Mouse (Mus musculus): ENCODE measurements around the gene Ddx21. TPM values are rescaled to one million over a fixed set of nuclear protein-coding genes. Genes with fewer than 3 reads are reported as not detected.
"Not testable (repeated sequence)": the region's sequence is repeated elsewhere in the genome, so short reads cannot be mapped to it uniquely, and the experiment has no call there.

Gene Ddx21
- total RNA-seq (2021), result 10 to 100 TPM; 43.8 to 46.1 TPM

DNA sequence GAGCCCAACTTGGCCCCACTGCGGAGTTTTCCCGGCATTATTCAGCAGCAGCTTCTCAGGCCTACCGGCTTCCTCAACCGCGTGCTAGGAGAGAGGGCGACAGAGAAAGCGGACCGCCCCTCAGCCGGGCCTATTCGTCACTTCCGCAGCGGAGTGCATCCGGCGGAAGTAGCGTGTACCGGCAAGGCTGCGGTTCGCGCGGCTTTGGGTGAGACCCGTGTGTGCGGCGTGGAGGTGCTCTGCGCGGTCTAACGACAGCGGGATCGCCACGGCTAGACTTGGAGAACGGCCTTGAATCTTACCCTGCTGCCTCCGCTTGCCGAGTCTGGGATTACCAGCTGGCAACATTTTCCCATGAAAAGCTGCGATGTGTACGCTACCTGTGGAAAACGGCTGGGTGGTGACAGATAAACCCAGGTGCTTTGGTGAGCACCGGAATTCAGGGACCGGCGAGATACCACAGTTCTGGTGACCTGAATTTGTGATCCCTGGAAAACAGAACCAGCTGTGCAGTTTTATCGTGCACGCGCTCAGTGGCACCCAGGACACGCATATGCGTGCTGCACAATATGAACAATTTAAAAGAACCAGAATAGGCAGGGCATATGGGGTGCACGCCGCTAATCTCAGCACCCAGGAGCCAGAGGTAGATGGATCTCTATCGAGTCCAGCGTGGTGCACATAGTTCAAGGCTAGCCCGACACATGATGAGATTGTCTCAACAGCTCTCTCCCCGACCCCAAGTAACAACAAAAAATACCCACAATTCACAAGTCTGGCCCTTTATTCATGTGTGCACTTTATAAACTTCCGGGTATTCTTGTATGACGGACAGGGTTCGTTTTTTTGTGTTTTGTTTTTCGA is at the start of gene Ddx21:
Gene Ddx21, minus strand, starts transcription at position 105 of the 864 bp plus-strand sequence.
- DNase-seq, result peak; percentile 91

DNA sequence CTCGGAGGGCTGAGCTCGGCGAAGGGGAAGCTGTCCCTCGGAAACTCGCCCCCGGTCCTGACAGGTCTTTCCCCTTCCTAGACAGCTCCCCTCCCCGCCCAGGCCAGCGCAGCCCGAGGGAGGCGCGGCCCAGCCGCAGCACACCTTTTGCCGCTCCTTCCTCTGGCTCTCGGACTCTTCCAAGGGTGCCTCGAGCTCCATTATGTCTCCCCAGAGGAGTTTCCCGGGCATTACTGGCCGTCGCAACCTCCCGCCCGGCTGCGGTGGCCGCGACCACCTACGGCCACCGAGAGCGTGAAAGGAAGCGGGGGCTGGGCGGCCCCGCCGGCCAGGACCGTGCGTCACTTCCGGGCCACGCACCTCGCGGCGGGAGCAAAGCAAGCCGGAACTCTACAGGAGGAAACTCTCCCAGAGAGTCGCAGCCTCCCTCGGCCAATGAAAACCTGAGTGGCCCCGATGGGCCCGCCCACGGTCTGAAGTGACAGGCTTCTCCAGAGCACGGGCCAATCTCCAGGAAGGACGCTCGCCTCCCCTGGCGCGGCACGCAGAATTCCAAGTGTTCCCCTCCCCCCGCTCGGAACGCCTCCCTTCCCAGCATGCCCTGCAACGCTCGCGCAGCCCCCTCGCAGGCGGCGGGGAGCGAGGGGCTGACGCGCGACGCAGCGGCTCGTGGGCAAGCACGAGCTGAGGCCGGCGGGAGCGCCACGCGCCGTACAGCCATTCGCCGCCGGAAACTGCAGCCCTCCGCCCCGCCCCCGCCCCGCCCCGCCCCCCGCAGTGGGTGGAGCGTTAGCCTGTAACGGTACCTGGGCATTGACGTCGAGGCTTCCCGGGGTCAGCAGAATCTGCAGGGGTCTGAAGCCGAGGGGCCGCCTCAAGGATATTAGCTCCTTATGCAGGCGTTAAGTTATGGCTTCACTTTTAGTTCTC is 49.1 kb upstream of the Ddx21 start, which contains the start of gene Ddx50:
Gene Ddx50, minus strand, starts transcription at position 338 of the 930 bp plus-strand sequence.
- DNase-seq, result peak; percentile 99

DNA sequence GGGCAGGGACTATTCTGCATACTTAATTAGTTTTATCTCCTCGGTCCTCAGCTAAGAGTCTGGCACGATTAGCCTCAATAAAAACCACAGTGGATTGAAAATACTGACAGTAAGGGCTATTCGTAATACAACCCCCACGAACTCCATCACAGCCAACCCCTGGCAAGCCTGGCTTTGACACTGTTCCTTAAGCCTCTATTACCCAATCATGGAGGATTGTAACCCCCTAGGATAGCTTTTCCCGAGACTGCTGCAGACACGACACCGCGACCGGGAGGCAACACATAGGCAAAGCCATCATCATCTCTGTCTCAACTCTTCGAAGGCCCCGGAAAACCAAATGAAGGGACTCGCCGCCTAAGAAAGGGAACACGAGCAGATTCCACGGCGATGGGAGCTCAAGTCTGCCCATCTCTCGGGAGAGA is 48.3 kb upstream of the Ddx21 start:
- DNase-seq, result no peak

DNA sequence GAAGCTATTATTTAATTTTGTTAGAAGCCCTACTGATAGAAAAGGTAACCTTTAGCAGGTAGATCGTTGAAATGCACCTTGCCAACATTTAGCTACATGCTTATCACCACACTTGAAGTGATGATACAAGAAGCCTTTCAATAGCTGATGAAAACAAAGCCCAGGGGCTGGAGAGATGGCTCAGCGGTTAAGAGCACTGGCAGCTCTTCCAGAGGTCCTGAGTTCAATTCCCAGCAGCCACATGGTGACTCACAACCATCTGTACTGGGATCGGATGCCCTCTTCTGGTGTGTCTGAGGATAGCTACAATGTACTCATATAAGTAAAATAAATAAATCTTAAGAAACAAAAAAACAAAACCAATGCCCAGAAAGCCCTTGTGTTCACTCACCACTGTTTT is 2.1 kb upstream of the Ddx21 start:
- no peak for DNase-seq

- no peak for DNase-seq
These were observed 1.4 kb upstream of the Ddx21 start for GRCm38 (mm10) chr10:62603233-62604030.

GRCm38 (mm10) chr10:62601833-62602176 is 276 bp downstream of the Ddx21 start:
- DNase-seq, result no peak

GRCm38 (mm10) chr10:62601053-62601791 is 859 bp downstream of the Ddx21 start:
- DNase-seq, result no peak

DNA sequence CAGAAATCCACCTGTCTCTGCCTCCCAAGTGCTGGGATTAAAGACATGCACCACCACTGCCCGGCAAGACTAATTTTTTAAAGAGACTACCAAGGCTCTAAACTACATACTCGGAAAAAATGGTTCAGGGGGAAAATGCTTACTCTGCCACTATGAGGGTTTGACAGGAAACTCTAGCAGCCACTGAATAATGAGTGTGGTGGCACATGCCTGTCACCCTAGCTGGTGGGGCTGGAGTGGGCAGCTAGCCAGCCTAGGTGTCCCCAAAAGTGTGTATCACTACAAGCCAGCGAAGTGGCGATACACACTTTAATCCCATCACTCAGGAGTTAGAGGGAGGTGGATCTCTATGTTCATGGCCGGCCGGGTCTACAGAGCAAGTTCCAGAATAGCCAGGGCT is 2.0 kb downstream of the Ddx21 start:
- DNase-seq, result no peak

GRCm38 (mm10) chr10:62599311-62599710 is 2.8 kb downstream of the Ddx21 start:
- DNase-seq, result not testable (repeated sequence)

DNA sequence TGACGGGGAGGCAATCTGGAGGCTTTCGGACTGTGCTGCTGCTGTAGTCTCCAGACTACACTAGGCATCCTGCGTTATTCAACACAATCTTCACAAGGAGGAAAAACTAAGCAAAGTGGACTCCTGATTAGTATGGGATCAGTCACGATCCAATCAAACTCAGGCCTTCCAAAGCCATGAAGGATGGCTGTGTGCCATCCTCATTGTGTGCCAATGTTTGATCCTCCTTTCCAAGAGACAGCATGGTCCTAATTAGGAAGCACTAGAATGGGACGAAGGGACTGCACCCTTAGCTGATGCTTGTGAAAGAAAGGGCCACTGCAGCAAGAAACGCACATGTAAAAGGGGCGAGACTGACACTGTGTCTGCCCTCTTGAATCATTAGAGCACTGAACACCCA is 9.6 kb downstream of the Ddx21 start:
- DNase-seq, result no peak

GRCm38 (mm10) chr10:62590200-62590599 is 11.9 kb downstream of the Ddx21 start:
- peak; percentile 88 for DNase-seq

DNA sequence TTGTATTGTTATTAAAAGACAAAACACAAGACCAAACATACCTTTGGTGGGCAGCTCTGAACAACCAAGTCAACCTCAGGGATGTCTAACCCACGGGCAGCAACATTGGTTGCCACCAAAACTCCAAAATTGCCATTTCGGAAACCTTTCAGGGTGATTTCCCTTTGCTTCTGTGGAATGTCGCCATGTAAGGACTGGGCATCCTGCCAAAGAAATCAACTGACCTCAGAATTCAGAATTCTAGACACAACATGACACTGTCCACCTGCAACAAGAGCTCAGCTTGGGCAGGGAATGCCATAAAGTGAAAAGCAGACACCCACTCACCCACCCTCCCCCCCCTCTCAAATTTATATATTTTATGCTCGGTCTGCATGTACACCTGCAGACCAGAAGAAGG is 13.5 kb downstream of the Ddx21 start:
- peak; percentile 55 for DNase-seq

DNA sequence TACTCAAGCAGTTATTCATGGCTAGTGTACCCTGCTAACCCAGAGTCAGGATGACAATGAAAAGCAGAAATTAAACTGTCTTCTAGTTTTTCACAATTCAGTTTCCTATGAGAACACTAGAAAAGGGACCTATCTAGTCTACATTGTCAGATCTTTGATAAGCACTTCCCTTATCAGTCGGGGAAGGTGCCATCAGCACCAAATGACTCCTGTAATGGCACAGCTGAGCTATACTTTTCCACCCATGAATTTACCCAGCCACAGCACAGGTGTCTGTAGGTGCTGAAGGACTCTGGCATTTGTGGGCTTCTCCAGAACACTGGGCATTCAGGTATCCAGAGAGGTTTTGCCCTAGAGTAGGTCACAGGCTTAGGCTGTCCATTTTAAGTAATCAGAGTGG is 18.8 kb downstream of the Ddx21 start:
- DNase-seq, result no peak

DNA sequence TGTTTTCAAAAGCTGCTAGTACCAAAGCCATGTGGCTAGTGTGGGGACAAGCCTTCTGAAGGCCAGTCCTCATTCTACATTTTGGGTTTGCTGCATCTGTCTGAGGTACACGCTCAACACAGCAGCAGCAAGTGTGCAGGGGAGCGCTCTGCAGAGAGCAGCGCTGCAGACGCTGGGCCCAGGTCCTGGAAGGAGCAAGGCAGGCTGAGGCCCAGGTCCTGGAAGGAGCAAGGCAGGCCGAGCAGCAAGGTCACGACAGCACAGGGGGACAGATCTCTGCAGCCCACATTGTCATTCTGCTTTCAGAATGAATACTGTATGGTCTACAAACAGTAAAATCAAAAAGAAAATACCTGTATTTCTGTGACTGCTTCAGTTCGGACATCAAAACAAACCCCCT is 19.4 kb downstream of the Ddx21 start:
- DNase-seq, result no peak

GRCm38 (mm10) chr10:62582263-62582662 is 19.8 kb downstream of the Ddx21 start:
- no peak for DNase-seq

- DNase-seq, result not testable (repeated sequence)
These were observed 23.0 kb downstream of the Ddx21 start for GRCm38 (mm10) chr10:62579129-62579528.

GRCm38 (mm10) chr10:62578338-62579100 is 23.6 kb downstream of the Ddx21 start, which contains the start of gene Kif1bp:
Gene Kif1bp (minus strand): TSS chr10:62578457.
- DNase-seq, result peak; percentile 97

GRCm38 (mm10) chr10:62577673-62578337 is 24.3 kb downstream of the Ddx21 start:
- DNase-seq, result no peak

DNA sequence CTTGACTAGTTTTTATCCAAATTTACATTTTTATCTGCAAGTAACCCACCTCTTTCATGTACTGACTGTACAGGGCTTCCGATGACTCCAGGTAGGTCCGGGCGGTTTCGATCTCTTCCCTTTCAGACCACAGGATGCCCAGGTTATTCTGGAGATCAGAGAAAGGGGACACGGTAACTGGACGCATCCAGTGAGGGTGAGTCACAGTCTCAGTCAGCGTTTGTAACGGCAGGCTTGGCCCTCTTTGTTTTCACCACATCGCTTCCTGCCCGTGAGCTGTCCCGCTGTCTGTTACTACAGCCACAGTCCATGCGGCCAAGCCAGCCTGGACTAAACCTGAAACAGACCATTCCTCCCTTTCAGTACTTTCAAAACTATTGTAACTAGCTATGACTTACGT is 27.1 kb downstream of the Ddx21 start:
- no peak for DNase-seq
